Mouse (Mus musculus) adrenal gland, adult 8-10 months (tissue): ENCODE results near the gene Antxr2. TPM values are rescaled to one million over a fixed set of nuclear protein-coding genes. Genes with fewer than 3 reads are reported as not detected.
A peak's percentile ranks its signal among the peaks of the same experiment; 100 is the strongest.

Source experiments
- DNase-seq: peaks from one replicate; pipeline ENCODE4 v3.0.0; 2022
- total RNA-seq, 4 experiments: library from RNA; stranded (reverse); gene quantifications; 2 replicates each; pipeline ENCODE4 v1.2.4; 2022

Antxr2 gene
- total RNA-seq, 4 experiments from 2014 or later, result 43.8 to 52.7 (median 48.8) TPM

DNA sequence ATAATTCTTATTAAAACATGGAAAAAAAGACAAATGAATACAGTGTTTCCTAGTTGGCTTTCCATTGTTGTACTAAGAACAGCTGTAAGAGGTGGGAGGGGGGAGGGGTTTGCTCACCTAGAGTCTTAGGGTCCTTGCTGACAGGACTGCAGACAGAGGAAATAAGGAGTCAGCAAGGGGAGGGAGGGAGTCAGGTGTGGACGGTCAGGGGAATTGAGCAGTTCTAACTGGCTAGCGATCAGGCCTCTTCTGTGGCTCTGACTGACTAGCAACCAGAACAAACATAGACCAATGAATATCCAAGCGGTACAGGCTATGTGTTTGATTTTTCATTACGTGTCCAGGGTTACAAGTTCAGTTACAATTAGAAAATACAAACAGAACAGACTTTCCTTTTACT lies 35.0 kb downstream of the Antxr2 start:
- DNase-seq, result no peak

DNA sequence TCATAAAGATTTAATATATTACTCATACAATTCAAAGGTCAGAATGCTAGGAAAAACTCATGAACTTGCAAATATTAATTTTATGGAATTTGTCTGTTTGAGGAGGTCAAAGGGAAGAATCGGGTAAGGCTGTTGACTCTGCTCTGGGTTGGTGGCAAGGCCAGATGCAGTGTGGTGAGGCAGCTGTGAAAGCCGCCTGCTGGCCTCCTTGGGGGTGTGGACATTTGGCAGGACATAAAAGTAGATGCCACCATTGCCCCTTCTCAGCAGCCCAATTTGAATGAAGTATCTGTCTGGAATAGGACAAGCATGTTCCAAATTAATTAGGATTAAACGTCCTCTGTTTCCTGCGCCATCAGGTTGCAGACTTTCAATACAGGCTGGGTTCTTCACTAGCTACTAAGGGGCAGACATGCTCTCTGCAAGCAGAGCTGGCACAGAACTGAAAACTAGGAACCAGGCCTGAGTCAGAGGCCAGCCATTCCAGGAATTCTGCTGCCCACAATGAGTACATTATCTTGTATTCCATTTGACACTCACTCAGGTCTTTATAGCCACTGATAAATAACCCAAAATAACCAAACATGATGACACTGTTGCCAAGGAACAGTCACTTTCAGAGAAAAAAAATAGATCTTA lies 44.1 kb downstream of the Antxr2 start:
- DNase-seq, result peak; percentile 19

DNA sequence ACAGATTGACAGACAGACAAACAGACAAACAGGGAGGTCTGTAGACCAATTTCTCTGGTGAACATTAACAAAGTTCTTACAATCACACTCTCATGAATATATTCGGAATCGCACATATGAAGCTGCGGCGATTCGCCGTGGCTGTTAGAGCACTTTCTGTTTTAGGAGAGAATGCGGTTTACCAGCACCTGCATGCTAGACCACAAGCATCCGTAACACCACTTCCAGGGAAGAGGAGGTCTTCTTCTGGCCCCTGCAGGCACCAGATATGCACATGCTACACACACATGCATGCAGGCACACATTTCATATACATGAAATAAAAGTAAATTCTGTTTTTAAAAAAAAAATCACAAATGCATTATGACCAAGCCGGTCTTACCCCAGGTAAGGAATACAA lies 47.5 kb downstream of the Antxr2 start:
- no peak for DNase-seq

DNA sequence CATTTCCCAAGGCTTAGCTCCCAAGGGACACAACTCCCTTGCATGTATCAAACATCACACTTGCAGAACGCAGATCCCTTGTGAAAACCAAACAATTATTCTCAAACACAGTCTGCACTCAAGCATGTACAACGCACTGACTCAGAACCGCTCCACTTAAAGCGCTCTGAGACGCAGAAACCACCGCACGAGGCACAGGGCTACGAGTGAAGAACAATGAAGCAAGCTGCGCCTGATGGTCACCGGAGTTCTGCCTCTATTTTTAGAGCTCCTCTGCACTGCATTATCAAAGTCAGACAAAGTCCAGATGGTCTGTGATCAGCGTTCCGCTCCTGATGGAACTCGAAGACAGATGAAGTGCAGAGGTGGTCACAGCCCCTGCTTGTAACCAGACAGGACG lies 50.4 kb downstream of the Antxr2 start:
- DNase-seq, result no peak

DNA sequence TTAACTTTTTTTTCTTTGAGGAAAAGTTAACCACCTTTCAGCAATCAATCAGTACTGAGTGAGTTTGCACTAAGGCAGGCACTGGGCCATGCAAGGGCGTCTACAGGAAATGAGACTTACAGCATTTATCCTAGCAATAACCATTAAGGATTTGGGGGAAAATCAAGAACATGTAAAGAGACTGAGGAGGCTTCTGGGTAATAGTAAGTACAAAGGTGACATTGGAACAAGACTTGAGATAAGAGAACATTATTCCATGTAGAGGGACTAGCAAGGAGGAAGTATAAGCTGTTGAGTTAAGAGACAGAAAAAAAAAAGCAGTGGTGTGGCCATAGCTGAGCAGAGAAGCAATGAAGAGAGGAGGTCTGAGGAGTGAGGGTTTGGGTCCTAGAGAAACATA lies 57.5 kb downstream of the Antxr2 start:
- DNase-seq, result no peak

DNA sequence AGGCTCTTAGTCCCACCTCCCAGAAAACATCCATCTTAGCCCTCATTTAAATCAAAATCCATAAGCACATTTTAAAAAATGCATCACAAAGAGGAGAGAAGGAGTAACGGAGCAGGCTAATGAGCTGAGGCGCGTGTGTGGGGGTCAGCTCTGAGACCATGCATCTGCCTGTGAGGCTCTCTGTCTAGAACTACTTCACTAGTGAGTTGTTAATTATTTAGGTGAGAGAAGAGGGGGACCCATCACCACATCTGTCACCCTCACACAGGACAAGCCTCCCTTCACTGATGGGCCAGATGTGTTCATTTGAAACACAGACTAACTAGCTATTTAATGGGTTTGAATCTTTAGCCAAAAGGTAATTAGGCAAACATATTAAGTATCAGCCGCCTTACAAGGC lies 58.8 kb downstream of the Antxr2 start:
- DNase-seq, result no peak

DNA sequence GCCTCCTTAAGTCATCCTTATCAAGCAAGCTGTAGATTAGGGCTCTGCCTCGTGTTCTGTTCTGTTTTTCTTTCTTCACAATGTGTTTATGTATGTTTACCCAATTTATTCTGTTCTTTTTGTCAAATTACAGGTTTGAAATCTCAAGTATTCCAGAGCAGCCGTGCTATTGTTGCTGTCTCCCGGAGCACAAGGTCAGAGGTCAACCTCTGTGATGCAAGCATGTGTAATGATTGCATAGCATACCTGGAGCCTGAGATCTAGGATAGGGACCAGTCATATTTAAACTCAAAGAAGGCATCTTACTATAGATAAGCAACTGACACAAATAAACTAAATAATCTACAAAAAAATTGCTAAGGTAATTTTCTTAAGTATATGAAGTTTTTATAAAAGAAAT lies 59.6 kb downstream of the Antxr2 start:
- DNase-seq, result no peak

DNA sequence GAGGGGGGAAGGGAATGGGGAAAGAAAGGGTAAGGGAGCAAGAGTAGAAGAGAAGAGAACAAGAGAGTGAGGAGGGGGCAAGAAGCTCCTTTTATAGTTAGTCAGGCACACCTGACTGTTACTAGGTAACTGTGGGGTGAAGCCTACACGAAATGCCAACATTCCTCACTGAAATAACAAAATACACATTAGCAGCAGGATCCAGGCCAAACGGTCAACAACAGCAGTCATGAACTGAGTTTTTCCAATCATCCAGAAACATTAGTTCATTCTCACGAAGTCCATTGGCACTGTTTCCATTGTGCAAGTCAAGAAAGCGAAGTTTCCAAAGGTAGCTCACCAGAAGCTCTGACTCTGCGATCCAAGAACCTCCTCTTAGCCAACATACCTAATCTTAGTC lies 63.8 kb downstream of the Antxr2 start:
- DNase-seq, result no peak

DNA sequence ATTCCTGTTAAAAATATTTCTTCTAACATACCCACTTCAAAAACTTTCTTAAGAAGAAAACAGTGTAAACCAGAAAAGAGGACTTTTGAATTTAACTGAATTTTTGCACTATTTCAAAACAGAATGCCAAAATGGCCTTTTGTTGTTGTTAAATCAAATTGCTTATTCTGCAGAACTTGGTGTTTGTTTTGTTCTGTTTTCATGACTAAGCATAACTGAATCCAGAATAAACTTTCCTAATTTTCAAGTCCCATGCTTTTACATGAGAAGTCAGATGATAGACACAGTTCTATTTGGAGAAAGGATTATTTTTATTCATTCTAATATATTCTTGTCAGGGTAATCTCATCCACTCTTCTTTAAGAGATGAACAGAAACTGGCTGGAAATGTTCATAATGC lies 64.7 kb downstream of the Antxr2 start:
- DNase-seq, result no peak

DNA sequence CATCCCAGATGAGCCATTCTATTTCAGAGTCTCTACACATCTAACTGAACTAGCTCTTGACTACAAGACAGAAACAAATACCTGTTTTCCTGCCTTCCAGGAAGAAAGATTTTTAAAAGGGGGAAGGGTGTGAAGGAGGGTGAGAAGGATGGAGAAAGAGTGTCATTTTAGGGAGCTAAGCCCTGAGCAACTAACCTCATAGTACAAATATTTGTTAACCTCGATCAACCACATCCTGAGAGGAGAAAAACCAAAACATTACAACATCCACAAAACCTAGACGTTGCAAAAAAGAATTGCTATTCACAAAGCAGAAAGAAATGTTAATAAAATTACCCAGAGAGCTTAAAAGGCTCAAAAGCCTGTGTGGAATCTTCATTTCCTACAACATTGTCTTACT lies 66.4 kb downstream of the Antxr2 start:
- no peak for DNase-seq

DNA sequence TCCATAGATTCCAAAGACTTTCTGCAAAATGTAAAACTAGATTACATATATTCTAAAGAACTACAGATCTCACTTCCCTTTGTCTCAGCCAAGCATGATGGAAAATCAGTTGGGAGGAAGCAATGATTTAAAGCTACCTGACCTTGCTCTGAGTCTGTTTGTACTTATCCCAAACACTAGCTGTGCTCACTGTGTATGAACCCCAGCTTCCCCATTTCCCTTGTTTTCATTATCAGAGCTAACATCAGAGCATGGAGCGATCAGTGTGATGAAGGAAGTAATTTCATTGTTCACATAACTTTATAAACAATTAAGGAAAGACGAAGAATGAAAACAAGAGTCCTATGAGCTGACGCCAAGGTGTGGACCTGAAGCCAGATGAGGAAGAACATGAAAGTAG lies 68.3 kb downstream of the Antxr2 start:
- no peak for DNase-seq

DNA sequence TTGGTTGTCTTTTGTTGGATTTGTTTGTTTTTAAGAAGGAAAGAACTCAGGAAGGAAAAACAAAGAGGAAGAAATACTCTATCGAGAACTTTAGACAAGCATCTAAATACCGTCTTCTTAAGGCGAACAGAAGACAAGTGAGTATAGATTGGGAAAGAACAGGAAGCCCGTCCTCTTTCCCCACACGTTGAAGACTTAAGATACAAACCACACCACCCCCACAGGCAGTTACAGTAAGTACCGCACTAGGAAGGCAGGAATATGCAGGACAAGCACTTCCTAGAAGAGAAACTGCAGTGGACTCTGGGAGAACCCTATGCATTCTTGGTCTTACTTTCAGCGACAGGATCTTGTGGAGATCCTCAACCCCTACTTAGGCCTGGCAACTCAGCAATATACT lies 69.1 kb downstream of the Antxr2 start:
- no peak for DNase-seq

DNA sequence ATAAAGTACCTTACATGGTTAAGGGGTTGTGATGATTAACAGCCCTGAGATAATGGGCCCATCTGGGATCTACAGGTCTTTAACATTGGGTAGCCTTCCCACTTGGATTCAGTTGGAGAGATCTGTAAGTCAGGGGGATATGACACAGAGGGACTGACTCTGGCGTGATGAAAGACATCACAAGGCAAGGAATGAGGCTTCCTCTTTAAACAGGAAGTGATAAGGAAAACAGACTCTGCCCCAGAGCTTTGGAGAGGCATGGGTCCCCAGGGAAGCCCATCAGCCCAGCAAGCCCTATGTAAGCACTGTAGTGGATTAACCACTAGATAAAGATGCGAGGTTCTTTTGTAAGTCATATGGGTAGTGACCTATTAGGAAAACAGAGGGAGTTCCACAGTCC lies 71.2 kb downstream of the Antxr2 start:
- DNase-seq, result no peak

DNA sequence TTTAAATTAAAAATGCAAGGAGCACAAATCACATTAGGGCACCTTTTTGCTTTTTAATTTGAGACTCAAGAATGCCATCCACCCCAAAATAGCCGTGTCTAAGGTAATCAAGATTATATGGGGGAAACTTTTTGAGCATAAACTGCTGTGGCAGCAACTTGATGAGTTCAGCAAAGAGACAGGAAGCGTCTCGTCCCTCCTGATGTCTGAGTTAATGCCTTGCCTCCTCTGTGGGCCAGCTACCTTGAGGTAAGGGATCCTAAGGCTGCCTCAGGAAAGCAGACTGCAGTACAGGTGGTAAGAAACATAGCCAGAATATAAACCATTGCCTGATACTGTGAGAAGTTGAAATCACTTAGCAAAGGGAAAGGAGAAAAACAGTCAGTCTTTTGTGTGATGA lies 71.8 kb downstream of the Antxr2 start:
- no peak for DNase-seq

DNA sequence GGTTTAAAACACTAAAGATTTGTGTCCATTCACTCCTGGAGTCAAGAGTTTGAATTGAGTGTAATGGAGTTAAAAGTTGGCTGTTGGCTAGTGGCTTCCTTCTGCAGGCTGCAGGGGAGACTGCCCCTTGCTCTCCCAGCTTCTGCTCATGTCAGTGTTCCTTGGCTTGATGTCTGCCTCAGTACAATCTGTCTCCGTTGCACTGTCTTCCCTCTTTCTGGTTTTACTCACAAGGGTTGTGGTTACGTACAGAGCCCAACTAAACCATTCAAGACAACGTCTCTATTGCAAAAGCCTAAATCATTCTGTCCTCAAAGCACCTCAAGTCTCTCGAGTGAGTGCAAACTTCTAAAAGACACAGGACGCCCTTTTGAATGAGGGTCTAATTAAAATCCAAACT lies 73.3 kb downstream of the Antxr2 start:
- DNase-seq, result no peak

DNA sequence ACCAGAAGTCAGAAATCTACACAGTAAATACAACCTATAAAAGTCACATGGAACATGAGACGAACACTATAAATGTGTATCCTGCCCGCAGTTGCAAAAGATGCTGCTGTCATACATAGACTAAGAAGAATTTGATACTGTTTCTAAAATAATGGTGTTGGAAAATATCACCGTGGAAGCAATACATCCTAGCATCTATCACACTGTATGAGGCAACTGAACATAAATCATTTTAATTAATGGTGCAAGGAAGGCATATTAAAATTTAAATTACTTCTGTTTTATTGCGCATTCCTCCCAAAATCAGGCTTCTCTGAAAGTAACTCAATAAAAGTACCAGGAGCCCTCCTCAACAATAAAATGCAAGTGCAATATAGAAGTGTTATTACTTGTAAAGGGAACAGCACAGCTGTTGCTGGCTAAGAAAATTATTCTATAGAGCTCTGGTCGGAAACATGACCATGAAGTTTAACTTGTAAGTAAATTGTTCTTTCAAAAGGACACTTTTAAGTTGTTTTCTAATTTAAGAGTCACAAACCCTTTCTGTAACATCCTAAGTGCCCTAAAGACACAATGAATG lies 76.6 kb downstream of the Antxr2 start:
- no peak for DNase-seq

DNA sequence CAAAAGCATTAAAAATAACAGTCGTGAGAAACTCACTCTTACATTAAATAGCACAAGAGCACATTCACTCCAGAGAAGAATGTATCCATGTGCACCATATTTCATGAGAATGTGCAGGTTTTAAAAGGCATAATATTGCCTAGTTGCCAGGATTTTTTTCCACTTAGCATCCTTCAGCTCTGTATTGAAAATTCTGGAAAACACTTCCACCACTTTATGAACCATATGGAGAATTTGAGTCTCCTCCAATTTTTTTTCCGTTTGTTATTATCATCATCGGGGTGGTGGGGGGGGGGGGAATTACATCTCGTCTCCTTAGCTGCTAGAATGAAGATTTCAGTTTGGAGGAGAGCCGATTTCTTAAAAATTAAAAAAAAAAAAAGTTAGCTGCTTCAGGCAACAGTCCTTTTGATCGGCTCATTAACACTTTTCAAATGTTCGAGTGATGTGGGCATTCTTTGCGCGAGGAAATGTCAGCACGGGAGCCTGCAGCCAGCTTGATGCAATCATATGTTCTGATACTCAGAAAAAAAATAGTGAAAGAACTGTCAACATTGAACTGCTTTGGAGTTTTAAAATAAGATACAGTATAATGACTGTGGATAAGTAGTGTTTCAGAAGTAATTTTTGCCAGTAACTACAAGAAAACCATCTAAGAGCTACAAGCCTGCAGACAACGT lies 77.5 kb downstream of the Antxr2 start:
- DNase-seq, result no peak

DNA sequence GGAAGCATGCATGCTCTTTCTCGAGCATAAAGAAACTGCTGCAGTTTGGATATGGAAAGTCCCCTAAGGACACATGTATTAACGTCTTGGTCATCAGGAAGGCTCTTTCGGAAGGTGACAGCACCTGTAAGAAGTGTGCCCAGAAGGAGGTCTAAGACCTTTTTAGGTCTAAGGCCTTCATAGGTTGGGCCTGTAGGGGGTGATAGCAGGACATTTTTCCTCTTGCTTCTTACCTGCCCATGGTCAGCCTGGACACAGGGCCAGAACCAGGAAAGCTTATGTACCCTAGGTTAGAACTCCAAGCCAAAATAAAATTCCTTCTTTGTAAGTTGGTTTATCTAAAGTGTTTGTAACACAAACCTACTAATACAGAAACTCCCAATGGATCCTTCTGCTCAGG lies 83.6 kb downstream of the Antxr2 start:
- DNase-seq, result no peak

DNA sequence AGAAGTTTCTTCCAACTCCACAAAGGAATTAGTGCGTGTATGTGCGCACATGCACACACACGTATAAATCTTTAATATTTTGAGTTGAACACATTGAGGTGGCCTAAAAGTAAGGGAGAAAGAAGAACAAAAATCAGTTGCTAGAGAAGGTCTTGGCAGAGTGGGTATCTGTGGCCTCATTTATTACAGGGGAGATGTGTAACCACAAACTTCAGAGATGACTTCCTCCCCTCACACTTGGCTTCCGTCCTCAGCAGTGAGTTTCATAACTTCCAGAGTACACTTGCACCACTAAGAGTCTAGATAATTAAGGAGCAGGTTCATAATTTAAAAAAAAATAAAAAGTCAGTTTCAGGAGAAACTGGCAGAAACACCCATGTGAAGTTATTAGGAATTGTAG lies 84.6 kb downstream of the Antxr2 start:
- no peak for DNase-seq

DNA sequence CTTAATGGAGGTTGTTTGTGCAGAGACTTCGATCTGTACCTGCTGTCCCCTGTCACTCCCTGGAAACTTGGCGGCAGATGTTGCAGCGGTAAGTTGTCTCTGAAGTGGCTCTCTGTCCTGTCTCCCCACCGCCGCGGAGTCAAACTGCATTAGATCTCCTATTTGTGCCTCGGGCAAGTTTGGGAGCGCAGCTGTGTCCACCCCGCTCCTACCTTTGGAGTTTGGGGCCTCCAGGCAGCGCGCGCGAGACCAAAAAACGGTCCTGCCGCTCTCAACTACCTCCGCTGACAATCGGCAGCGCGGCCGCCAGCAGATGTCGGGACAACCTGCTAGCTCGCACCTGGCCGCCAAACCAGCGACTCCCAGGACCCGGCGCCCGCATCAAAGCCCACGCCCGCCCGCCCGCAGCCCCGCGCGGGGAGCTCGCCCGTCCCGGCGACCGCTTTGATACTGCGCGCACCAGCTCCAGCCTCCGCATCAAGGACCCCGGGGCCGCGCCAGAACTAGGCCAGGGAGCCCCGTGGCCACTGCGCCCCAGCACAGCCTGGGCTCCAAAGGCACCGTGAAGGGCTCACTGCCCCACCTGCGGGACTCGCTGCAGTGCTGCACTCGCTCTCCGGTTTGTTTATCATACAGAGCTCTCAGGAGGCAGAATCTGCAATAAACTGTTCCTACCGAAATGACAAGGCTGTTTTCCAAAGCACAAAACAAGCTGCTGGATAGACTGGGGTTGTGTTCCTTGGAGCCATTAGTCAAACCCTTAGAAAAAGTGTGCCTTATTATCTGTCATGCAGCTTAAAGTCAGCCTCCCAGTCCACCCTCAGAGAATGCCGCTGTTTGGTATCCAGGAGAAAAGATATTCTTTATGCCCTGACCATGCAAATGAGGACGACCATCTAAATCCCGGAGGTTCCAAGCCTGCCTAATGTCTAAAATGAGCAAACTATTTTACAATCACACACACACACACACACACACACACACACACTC lies 95.4 kb downstream of the Antxr2 start:
- DNase-seq, result peak; percentile 6

DNA sequence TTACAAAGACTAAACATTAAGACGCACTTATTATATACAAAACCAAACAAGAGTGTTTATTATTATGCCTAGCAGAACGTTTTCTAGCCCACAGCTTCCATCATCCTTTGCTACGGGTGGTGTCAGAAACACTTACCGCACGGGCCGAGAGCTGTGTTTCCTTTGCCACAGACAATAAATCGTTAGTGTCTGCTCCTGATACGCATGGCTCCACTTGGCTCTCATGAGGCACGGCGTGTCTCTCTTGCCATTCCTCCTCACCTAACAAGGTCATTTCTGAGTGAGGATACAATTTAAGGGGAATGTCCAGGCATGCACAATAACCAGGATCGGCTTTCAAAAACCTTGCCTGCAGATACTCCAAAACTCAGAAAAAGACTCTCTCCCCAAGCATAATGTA lies 113.2 kb downstream of the Antxr2 start:
- no peak for DNase-seq

DNA sequence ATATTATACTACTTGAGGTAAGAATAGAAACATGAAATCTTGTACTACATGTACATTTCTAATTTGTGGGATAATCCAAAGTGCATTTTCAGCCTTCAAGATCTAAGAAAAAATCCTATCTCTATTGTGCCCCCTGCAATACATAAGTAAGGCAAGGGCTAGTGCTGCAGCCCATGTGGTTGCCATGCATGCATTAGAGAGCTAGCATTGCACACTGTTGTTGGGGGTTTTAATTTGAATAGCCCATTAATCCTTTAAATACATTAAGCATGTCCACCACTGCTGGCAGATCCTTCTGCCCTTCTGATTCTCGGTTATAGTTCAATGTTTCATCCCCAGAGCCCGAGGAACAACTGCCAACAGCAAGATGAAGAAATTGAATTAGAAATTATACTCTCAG lies 116.0 kb downstream of the Antxr2 start:
- DNase-seq, result no peak

DNA sequence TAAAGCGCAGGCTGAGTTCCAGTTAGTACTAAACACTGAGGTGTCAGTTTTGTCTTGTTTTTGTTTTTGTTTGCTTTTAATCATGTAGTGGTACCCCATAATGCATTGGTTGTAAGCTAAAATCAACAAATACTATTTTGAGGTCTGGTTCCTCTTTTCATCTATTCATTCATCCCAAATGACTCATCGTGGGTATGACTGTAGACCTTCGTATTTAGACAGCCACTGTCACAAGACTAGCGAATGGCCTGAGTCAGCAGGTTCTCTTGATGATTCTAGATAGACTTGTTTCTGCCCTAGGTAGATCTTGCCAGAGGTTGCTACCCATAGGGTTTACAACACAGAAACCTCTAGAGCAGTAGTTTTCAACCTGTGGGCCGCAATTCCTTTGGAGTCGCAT lies 116.9 kb downstream of the Antxr2 start:
- DNase-seq, result no peak
